Mouse (Mus musculus): ENCODE data around the gene Ninj2. TPM values are rescaled to one million over a fixed set of nuclear protein-coding genes. Genes with fewer than 3 reads are reported as not detected.

The Ninj2 gene
- polyA plus RNA-seq, 1 experiment from 2014 or later = not detected

- 18% methylated on average over 1 of the region's 1 CpGs for WGBS
- ATAC-seq (ENCODE audit: insufficient read depth, low FRiP score) = no peak
Measured at GRCm38 (mm10) chr6:120103104-120103503, 10.0 kb downstream of the Ninj2 start.

GRCm38 (mm10) chr6:120105055-120105454 lies 11.9 kb downstream of the Ninj2 start:
- H3K9me3 ChIP-seq (replicated peaks; ENCODE audit: control insufficient read depth, low read length) = no peaks in the 10 kb centered on the region
- H3K4me3 ChIP-seq (replicated peaks; ENCODE audit: low read length) = no peak overlapping the region
- no peak overlapping the region for H3K27ac ChIP-seq (ENCODE audit: low read length)
- ATAC-seq (ENCODE audit: insufficient read depth, low FRiP score) = no peak
- H3K4me2 ChIP-seq (ENCODE audit: low read depth, low read length) = no peak overlapping the region
- H3K9ac ChIP-seq (ENCODE audit: low read length) = no peak overlapping the region
- no peaks in the 10 kb centered on the region for H3K36me3 ChIP-seq (ENCODE audit: control insufficient read depth, insufficient read depth, low read length)
- 0 out of 2 replicates have a peak, but pooled peaks cover 7% of the 10 kb centered on the region for H3K4me1 ChIP-seq (ENCODE audit: control insufficient read depth, insufficient read depth, low read length)
- no peaks in the 10 kb centered on the region for H3K27me3 ChIP-seq (ENCODE audit: control insufficient read depth, insufficient read depth, low read length)

More at GRCm38 (mm10) chr6:120103104-120103503, 10.0 kb downstream of the Ninj2 start:
- no peaks in the 10 kb centered on the region for H3K27me3 ChIP-seq (ENCODE audit: control insufficient read depth, insufficient read depth, low read length)
- H3K36me3 ChIP-seq (ENCODE audit: control insufficient read depth, insufficient read depth, low read length) = no peaks in the 10 kb centered on the region
- H3K4me2 ChIP-seq (ENCODE audit: low read depth, low read length) = no peak overlapping the region
- H3K9me3 ChIP-seq (replicated peaks; ENCODE audit: control insufficient read depth, low read length) = no peaks in the 10 kb centered on the region
- no peaks in the 10 kb centered on the region for H3K4me1 ChIP-seq (ENCODE audit: control insufficient read depth, insufficient read depth, low read length)
- no peak overlapping the region for H3K9ac ChIP-seq (ENCODE audit: low read length)
- no peak overlapping the region for H3K4me3 ChIP-seq (replicated peaks; ENCODE audit: low read length)
- no peak overlapping the region for H3K27ac ChIP-seq (ENCODE audit: low read length)

GRCm38 (mm10) chr6:120107586-120107985 lies 14.4 kb downstream of the Ninj2 start:
- H3K27ac ChIP-seq (ENCODE audit: low read length) = no peak overlapping the region
- no peaks in the 10 kb centered on the region for H3K27me3 ChIP-seq (ENCODE audit: control insufficient read depth, insufficient read depth, low read length)
- H3K9me3 ChIP-seq (replicated peaks; ENCODE audit: control insufficient read depth, low read length) = no peaks in the 10 kb centered on the region
- no peak overlapping the region for H3K9ac ChIP-seq (ENCODE audit: low read length)
- 64% methylated on average over 5 of the region's 5 CpGs for WGBS
- H3K4me2 ChIP-seq (ENCODE audit: low read depth, low read length) = no peak overlapping the region
- 0 out of 2 replicates have a peak, but pooled peaks cover 10% of the 10 kb centered on the region for H3K4me1 ChIP-seq (ENCODE audit: control insufficient read depth, insufficient read depth, low read length)
- no peak overlapping the region for H3K4me3 ChIP-seq (replicated peaks; ENCODE audit: low read length)
- H3K36me3 ChIP-seq (ENCODE audit: control insufficient read depth, insufficient read depth, low read length) = no peaks in the 10 kb centered on the region
- no peak for ATAC-seq (ENCODE audit: insufficient read depth, low FRiP score)

GRCm38 (mm10) chr6:120108061-120108460 lies 14.9 kb downstream of the Ninj2 start:
- Histone ChIP-seq H3K27ac (ENCODE audit: low read length) (no peak overlapping the region), H3K27me3 (ENCODE audit: control insufficient read depth, insufficient read depth, low read length) (no peaks in the 10 kb centered on the region), H3K4me1 (ENCODE audit: control insufficient read depth, insufficient read depth, low read length) (peaks cover 10% of the 10 kb centered on the region; the same call in 1 of the 2 replicates), H3K4me3 (replicated peaks; ENCODE audit: low read length) (no peak overlapping the region), H3K36me3 (ENCODE audit: control insufficient read depth, insufficient read depth, low read length) (no peaks in the 10 kb centered on the region), H3K4me2 (ENCODE audit: low read depth, low read length) (no peak overlapping the region), H3K9ac (ENCODE audit: low read length) (no peak overlapping the region), H3K9me3 (replicated peaks; ENCODE audit: control insufficient read depth, low read length) (no peaks in the 10 kb centered on the region)
- WGBS = 59% methylated on average over 6 of the region's 6 CpGs
- no peak for ATAC-seq (ENCODE audit: insufficient read depth, low FRiP score)

GRCm38 (mm10) chr6:120109173-120109572 lies 16.0 kb downstream of the Ninj2 start:
- 26% methylated on average over 7 of the region's 7 CpGs for WGBS
- Histone ChIP-seq H3K27me3 (ENCODE audit: control insufficient read depth, insufficient read depth, low read length) (no peaks in the 10 kb centered on the region), H3K27ac (ENCODE audit: low read length) (no peak overlapping the region), H3K4me3 (replicated peaks; ENCODE audit: low read length) (no peak overlapping the region), H3K4me2 (ENCODE audit: low read depth, low read length) (no peak overlapping the region), H3K4me1 (ENCODE audit: control insufficient read depth, insufficient read depth, low read length) (peaks cover 10% of the 10 kb centered on the region; the same call in 1 of the 2 replicates), H3K9me3 (replicated peaks; ENCODE audit: control insufficient read depth, low read length) (no peaks in the 10 kb centered on the region), H3K36me3 (ENCODE audit: control insufficient read depth, insufficient read depth, low read length) (no peaks in the 10 kb centered on the region), H3K9ac (ENCODE audit: low read length) (no peak overlapping the region)
- peak; percentile 43; the same call in 1 of the 2 replicates for ATAC-seq (ENCODE audit: insufficient read depth, low FRiP score)

- peaks cover 12% of the 10 kb centered on the region for H3K4me1 ChIP-seq (ENCODE audit: control insufficient read depth, insufficient read depth, low read length)
- ATAC-seq (ENCODE audit: insufficient read depth, low FRiP score) = no peak
- no peak overlapping the region for H3K27ac ChIP-seq (ENCODE audit: low read length)
- WGBS = 86% methylated on average over 5 of the region's 5 CpGs
- no peak overlapping the region for H3K4me3 ChIP-seq (replicated peaks; ENCODE audit: low read length)
- no peaks in the 10 kb centered on the region for H3K27me3 ChIP-seq (ENCODE audit: control insufficient read depth, insufficient read depth, low read length)
- no peaks in the 10 kb centered on the region for H3K36me3 ChIP-seq (ENCODE audit: control insufficient read depth, insufficient read depth, low read length)
- H3K9ac ChIP-seq (ENCODE audit: low read length) = 0 out of 2 replicates have a peak overlapping the region, but pooled peaks have one; percentile 5
- no peak overlapping the region for H3K4me2 ChIP-seq (ENCODE audit: low read depth, low read length)
- H3K9me3 ChIP-seq (replicated peaks; ENCODE audit: control insufficient read depth, low read length) = no peaks in the 10 kb centered on the region
Measured at GRCm38 (mm10) chr6:120109932-120110331, 16.8 kb downstream of the Ninj2 start.

GRCm38 (mm10) chr6:120110738-120111409 lies 17.7 kb downstream of the Ninj2 start:
- WGBS = 81% methylated on average over 7 of the region's 7 CpGs
- H3K27ac ChIP-seq (ENCODE audit: low read length) = no peak overlapping the region

GRCm38 (mm10) chr6:120111410-120111783 lies 18.2 kb downstream of the Ninj2 start:
- H3K9me3 ChIP-seq (replicated peaks; ENCODE audit: control insufficient read depth, low read length) = no peaks in the 10 kb centered on the region
- H3K9ac ChIP-seq (ENCODE audit: low read length) = no peak overlapping the region
- H3K36me3 ChIP-seq (ENCODE audit: control insufficient read depth, insufficient read depth, low read length) = no peaks in the 10 kb centered on the region
- 79% methylated on average over 3 of the region's 3 CpGs for WGBS
- H3K27ac ChIP-seq (ENCODE audit: low read length) = no peak overlapping the region
- no peak overlapping the region for H3K4me2 ChIP-seq (ENCODE audit: low read depth, low read length)
- no peaks in the 10 kb centered on the region for H3K27me3 ChIP-seq (ENCODE audit: control insufficient read depth, insufficient read depth, low read length)
- peaks cover 16% of the 10 kb centered on the region for H3K4me1 ChIP-seq (ENCODE audit: control insufficient read depth, insufficient read depth, low read length)
- no peak for ATAC-seq (ENCODE audit: insufficient read depth, low FRiP score)
- H3K4me3 ChIP-seq (replicated peaks; ENCODE audit: low read length) = no peak overlapping the region

More at GRCm38 (mm10) chr6:120110738-120111409, 17.7 kb downstream of the Ninj2 start:
- Histone ChIP-seq H3K4me3 (replicated peaks; ENCODE audit: low read length) (no peak overlapping the region), H3K36me3 (ENCODE audit: control insufficient read depth, insufficient read depth, low read length) (no peaks in the 10 kb centered on the region), H3K4me2 (ENCODE audit: low read depth, low read length) (no peak overlapping the region), H3K4me1 (ENCODE audit: control insufficient read depth, insufficient read depth, low read length) (peaks cover 16% of the 10 kb centered on the region), H3K9ac (ENCODE audit: low read length) (no peak overlapping the region), H3K27me3 (ENCODE audit: control insufficient read depth, insufficient read depth, low read length) (no peaks in the 10 kb centered on the region), H3K9me3 (replicated peaks; ENCODE audit: control insufficient read depth, low read length) (no peaks in the 10 kb centered on the region)
- ATAC-seq (ENCODE audit: insufficient read depth, low FRiP score) = no peak

- 7% methylated on average over 22 of the region's 22 CpGs for WGBS
- Histone ChIP-seq H3K4me3 (replicated peaks; ENCODE audit: low read length) (peak overlapping the region; percentile 31), H3K27me3 (ENCODE audit: control insufficient read depth, insufficient read depth, low read length) (no peaks in the 10 kb centered on the region), H3K4me2 (ENCODE audit: low read depth, low read length) (peak overlapping the region; percentile 46), H3K4me1 (ENCODE audit: control insufficient read depth, insufficient read depth, low read length) (peaks cover 16% of the 10 kb centered on the region), H3K9me3 (replicated peaks; ENCODE audit: control insufficient read depth, low read length) (no peaks in the 10 kb centered on the region), H3K36me3 (ENCODE audit: control insufficient read depth, insufficient read depth, low read length) (no peaks in the 10 kb centered on the region), H3K27ac (ENCODE audit: low read length) (peak overlapping the region; percentile 89), H3K9ac (ENCODE audit: low read length) (peak overlapping the region; percentile 67)
- peak; percentile 94 for ATAC-seq (ENCODE audit: insufficient read depth, low FRiP score)
Measured at GRCm38 (mm10) chr6:120111984-120112803, 19.0 kb downstream of the Ninj2 start.

All from stomach, embryonic 16.5 days (tissue).